Mouse (Mus musculus) cerebellum, adult 11 months (tissue): ENCODE data around the gene Slc5a5.

Source experiments
- DNase-seq: peaks from one replicate; pipeline ENCODE4 v3.0.0; 2022

The Slc5a5 gene

GRCm38 (mm10) chr8:70878178-70878577 lies 14.4 kb downstream of the Slc5a5 start:
- no peak for DNase-seq

- no peak for DNase-seq
Measured at GRCm38 (mm10) chr8:70876382-70876781, 16.2 kb downstream of the Slc5a5 start.

- no peak for DNase-seq
Measured at GRCm38 (mm10) chr8:70874441-70874840, 18.1 kb downstream of the Slc5a5 start.

GRCm38 (mm10) chr8:70873364-70873985 lies 19.1 kb downstream of the Slc5a5 start, which contains the start of gene Ccdc124:
Ccdc124 (minus strand) TSS chr8:70873935.
- peak; percentile 94 for DNase-seq

DNA sequence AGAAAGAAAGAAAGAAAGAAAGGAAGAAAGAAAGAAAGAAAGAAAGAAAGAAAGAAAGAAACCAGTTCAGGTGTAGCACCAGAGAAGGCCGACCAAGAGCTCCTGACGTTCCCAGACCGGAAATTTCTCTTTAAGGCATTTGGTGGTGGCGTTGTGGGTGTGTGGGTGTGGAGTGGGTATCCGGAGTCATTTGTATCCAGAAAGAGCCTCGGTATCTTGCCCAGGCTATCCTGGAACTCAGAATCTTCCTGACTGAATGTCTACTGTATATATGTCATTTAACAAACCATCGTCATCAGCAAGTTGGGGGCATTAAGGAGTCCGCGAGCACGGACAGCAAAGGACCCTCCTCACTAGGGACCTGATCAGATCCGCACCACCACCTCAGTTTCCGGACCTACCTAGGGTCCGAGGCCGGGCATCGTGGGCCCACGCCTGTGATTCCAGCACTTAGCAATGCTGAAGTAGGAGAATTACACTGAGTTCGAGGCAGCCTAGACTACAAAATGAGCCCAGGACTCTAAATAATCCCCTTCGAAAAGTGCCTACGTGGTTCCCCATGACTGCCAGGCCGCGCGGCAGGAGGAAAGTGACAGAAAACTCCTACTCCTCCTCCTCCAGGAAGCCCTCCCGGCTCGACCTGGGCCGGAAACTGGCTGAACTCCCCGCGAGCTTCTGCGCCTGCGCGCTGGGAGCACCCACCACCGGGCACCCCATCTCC lies 19.8 kb downstream of the Slc5a5 start:
- no peak for DNase-seq

DNA sequence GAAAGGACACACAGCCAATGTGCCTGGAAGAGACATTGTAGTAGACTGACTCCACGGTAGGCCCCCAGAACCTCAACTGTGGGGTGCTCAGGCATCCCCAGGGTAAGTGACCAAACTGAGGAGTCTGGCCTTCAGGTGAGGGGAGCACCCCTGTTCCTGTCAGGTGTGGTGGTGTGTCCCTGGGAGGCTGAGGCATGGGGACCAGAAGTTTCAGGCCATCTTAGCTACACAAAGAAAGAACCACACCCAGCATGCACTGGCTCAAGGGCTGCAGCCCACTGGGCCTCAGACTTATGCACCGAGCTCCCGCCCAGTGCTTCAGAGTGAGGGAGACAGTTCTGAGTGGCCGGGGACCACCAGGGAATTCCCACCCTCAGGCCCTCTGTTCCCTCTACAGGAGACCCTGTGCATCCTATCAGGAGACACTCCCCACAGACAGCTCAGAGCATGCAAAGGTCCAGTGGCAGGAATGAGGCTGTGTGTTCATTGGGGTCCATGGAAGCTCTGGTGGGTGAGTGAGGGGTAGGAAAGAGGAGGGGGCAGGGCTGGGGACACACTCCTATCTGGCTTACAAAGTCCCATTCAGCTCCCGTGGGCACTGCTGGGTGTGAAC lies 21.3 kb downstream of the Slc5a5 start:
- no peak for DNase-seq

DNA sequence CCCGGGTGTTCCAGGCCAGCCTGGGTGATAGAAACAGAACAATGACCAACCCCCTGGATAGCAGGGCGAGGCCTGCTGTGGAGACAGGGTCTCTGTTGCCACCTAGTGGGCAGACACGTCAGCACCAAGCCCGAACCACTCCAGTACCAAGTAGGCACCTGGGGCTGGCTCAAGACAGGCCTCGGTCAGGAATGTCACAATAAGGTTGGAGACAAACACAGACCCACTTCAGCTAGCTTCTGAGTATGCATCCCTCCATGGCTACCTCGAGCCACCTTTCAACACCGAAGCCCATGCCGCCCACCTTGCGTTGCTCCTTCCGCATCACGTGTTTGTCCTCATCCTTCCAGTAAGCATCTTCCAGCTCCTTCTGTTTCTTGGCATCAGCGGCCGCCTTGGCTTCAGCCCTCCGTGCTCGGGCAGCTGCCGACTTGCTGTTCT lies 22.9 kb downstream of the Slc5a5 start:
- peak; percentile 62 for DNase-seq

DNA sequence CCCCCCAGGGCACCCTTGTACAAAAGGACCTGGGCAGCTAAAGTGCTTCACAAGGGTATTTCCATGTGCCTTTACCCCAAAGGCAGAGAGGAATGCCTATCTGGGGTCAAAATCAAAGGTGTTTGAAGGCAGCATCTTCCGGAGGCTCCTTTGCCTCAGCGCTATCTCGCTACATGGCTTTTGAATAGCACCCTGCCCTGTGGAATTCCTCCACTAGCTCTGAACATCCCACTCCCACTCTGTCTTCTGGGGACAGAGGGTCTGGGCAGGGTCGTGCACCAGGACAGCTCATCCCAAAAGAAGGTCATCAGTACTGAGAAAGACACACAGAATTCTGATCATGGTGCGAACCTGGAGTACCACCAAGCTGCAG lies 23.4 kb downstream of the Slc5a5 start:
- no peak for DNase-seq

DNA sequence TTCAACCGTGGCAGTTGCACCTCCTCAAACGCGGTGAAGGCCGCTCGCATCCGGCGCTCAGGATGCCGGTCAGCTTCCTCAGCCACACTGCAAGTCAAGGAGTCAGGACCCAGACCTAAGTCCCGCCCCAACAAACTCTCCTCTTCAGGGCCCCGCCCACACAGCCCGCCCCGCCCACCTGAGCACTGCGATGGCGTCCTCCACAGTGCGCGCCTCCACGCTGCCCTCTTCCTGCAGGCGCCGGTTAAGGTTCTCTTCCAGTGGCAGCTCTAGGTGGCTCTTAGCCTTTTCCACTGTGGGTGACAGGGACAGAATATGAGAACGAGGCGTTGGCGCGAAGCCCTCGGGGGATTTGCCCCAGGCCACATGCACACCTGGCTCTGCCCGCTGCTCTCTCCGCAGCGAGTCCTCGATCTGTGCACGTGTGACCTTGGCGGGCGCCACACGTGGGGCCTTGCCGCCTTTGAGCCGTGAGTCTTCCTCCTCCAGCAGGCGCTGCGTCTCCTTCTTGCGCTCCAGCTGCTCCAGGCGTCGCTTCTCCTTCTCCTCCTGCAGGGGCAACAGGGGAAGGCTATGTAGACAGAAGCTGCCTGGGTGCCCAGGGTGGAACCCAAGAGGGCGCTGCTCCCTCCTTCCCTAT lies 23.9 kb downstream of the Slc5a5 start:
- DNase-seq: peak; percentile 43

GRCm38 (mm10) chr8:70866566-70866965 lies 26.0 kb downstream of the Slc5a5 start:
- DNase-seq: no peak

DNA sequence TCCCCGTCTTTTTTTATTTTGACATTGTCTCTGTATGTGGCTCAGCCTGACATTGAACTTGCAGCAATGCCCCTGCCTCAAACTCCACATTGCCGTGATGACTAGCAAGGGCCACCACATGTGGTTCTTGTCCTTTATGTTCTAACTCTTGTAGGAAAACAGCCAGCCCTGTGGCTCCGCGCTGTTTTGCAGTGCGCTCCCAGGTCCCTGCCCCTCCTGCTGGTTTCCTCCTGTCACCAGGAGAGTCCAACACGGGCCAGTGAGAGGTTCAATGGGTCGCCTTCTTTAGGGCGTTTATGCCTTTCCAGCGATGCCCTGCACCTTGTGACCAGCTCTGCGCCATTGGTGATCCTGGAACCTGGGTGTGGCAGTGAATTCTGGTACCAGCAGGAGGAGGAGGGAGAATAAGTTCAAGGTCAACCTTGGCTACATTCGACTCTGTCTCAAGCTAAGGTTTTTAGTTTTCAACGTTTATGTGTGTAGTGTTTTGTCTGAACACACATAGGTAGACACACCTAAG lies 26.5 kb downstream of the Slc5a5 start:
- no peak for DNase-seq

- DNase-seq: peak; percentile 98
Measured at GRCm38 (mm10) chr8:70865350-70866000, 27.1 kb downstream of the Slc5a5 start.

DNA sequence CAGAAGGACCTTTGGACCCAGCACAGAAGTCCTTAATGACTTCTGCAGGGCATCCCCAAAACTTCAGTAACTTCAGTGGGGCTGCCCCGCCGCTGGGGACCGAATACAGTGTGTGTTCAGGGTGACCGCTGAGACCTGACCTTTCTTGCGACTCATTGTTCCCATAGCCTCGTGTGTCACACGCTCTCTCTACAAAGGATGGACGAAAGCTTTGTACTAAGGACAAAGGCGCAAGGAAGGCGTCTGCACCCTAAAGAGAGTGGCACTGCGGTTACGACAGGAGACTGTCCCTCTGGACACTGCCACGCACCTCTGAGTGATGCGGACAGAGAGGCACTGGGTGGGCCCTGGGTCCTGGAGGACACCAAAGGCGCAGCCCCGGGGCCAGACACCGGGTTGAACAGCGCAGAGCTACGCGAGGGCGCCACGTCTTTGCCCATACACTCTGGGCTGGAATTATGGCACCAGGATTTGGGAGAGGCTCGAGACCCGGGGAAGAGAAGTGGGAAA lies 27.8 kb downstream of the Slc5a5 start:
- DNase-seq: no peak

DNA sequence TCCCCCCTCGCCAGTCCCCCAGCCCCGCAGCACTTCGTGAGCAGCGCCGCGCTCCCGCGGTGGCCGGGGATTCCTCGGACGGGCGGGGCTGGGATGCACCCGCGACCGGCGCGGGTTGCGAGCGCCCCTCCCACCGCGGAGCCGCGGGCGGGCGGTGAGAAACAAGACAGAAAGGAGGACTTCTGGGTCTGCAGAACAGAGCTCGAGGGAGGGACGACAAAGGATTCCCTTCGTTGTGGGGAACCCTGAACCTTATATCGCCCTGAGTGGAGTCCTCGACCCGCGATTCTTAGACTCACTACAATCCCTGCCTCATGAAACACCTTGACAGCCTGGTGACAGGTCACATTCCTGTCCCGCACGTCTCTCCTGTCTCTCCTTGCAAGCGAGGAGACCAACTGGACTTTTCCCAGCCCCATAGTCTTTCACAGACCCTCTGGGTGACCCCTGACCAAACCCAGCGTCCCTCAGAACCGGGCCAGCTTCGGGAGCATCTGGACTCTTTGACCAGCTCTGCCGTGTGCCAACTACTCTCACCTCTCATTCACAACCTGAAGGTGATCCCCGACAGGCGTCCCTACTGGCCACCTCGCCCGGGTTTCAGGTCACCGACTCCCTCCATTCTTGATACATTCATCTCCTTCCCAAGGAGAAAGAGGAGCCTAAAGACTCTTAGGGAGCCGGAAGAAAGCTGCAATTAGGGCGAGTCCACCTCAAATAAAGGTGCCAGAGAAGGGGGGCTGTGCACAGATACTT lies 28.4 kb downstream of the Slc5a5 start:
- peak; percentile 28 for DNase-seq

DNA sequence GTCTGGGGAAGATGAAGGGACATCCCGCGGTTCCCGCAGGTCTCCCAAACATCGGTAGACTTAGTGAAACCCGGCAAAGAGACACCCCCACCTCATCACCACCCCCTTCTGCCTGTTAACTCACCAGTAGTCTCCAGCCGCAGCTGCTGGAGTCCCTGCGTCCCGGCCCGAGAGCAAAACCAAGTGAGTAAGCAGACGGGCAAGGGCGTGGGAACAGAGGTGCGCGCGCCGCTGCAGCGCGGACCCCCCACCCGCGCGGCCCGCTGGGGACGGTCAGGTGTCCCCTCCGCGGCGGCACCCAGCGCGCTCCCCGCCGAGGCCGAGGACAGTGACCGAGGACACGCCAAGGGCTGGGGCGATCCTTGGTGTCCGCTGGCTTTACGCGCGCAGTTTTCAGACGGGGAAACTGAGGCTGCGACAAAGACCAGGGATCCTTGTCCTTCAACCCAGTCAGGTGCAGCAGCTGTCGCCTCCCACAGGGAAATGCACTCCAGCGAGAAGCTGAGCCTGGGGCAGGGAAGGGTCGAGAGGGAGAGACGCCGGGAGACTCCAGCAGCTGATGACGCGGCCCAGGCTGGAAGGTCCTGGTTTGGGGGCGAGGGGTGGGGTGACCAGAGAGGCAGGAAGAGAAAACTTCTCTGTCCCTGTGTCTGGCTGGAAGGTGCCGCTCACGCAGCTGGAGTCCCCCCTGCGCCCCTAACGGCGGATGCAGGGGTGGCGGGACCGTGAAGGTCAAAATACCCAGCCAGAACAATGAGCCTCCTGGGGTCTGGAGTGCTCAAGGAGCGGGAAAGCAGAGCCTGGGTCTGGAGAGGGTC lies 29.5 kb downstream of the Slc5a5 start, which contains the start of gene Kcnn1:
Gene Kcnn1 (minus strand): TSS at position 435 of the 818 bp plus-strand sequence.
- peak; percentile 21 for DNase-seq

GRCm38 (mm10) chr8:70857516-70857915 lies 35.0 kb downstream of the Slc5a5 start:
- no peak for DNase-seq

DNA sequence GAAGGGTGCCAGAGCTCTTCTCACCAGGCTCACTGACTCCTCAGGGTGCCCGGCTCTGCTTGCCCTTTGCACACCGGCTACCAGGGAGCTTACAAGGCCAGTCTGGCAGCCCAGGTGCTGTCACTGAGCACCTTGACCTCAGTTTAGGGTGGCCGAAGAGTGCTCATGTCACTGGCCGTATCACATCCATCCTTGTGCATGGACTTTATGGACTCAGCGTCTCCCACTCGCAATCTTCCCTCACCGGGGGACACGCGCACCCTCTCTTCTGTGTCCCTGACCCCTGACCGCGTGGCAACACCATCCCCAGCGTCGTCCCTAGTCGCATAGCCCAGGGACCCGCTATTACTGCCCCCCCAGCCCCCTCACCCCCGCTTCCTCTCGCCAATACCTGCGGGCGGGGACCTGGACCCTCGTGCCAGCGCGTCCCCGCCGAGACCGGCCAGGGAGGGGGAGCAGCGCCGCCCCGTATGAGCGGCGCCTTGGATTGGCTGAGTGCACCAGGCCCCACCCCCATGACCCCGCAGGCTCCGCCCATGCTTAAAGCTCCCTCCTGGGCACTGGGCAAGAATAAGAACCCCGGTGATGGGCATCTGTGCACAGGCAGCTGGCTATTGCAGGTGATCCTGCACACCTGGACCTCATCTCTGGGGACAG lies 35.9 kb downstream of the Slc5a5 start:
- DNase-seq: peak; percentile 77

DNA sequence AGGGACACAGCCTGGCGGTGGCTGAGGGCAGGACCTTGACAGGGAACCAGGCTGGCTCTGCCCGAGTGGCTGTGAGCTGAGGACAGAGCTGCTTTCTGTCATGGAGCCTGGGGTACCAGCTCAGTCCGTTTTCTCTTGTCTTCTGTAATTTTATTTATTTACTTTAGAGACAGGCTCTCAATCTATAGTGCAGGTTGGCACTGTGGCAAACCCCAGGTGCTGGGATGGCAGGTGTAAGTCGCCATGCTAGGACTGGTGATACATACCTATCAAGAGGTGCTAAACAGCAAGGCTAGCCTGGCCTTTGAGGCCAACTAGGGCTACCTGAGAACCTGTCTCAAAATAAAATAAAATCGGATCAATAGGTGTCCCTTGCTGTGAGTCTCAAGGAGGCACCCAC lies 36.5 kb downstream of the Slc5a5 start:
- DNase-seq: no peak

GRCm38 (mm10) chr8:70853863-70854262 lies 38.7 kb downstream of the Slc5a5 start:
- DNase-seq: no peak

GRCm38 (mm10) chr8:70852595-70853231 lies 39.8 kb downstream of the Slc5a5 start:
- no peak for DNase-seq
